Mouse (Mus musculus) olfactory bulb, adult 2 months (tissue): ENCODE data around the gene Arpc5. TPM values are rescaled to one million over a fixed set of nuclear protein-coding genes. Genes with fewer than 3 reads are reported as not detected.
"Not testable (repeated sequence)": the region's sequence is repeated elsewhere in the genome, so short reads cannot be mapped to it uniquely, and the experiment has no call there.

ENCODE experiments used
- H3K27ac ChIP-seq: fragments of 200-500 bp; 2 replicates; pipeline ENCODE4 v1.5.1; 2012; ENCODE audit warnings: low read depth, low read length; ENCODE audit not compliant: insufficient read depth
- H3K4me1 ChIP-seq: fragments of 200-500 bp; 2 replicates; pipeline ENCODE4 v1.6.1; 2012; ENCODE audit warnings: low read length; ENCODE audit not compliant: control insufficient read depth, insufficient read depth
- H3K4me3 ChIP-seq: fragments of 200-500 bp; 2 replicates; pipeline ENCODE4 v1.5.1; 2012; ENCODE audit warnings: mild to moderate bottlenecking, low read depth, low read length, moderate library complexity; ENCODE audit not compliant: insufficient read depth
- CTCF ChIP-seq: fragments of 200-500 bp; IDR thresholded peaks from 2 replicates; pipeline ENCODE4 v1.5.1; 2012; ENCODE audit warnings: low read depth, mild to moderate bottlenecking, low read length, moderate library complexity; ENCODE audit not compliant: insufficient read depth
- POLR2A ChIP-seq: fragments of 200-500 bp; IDR thresholded peaks from 2 replicates; pipeline ENCODE4 v1.6.1; 2012; ENCODE audit warnings: mild to moderate bottlenecking, low read depth, low read length, moderate library complexity; ENCODE audit not compliant: insufficient read depth
- WGBS: fragments of 180-500 bp; shearing (Covaris S2); methylation state at CpG from one replicate; pipeline ENCODE4 v1.1.7; 2018; 5-methylcytosine and 5-hydroxymethylcytosine counted together
- polyA plus RNA-seq: library from polyadenylated mRNA; stranded (reverse); fragments of >200 nt; gene quantifications from 2 replicates; pipeline ENCODE4 v1.2.4, GENCODE M21; 2012; ENCODE audit warnings: low replicate concordance; ENCODE audit not compliant: missing spikeins, insufficient read depth, insufficient read length

The Arpc5 gene
- polyA plus RNA-seq, 1 experiment, result not detected

- no peak overlapping the region for H3K4me3 ChIP-seq
- no peak overlapping the region for H3K27ac ChIP-seq
- TF ChIP-seq CTCF (no peak), POLR2A (no peak)
- 94% methylated on average over 11 of the region's 11 CpGs for WGBS
- H3K4me1 ChIP-seq, result peaks cover 2% of the 10 kb centered on the region; the same call in 1 of the 2 replicates
These were observed 27.0 kb upstream of the Arpc5 start for GRCm38 (mm10) chr1:152739374-152739773.

DNA sequence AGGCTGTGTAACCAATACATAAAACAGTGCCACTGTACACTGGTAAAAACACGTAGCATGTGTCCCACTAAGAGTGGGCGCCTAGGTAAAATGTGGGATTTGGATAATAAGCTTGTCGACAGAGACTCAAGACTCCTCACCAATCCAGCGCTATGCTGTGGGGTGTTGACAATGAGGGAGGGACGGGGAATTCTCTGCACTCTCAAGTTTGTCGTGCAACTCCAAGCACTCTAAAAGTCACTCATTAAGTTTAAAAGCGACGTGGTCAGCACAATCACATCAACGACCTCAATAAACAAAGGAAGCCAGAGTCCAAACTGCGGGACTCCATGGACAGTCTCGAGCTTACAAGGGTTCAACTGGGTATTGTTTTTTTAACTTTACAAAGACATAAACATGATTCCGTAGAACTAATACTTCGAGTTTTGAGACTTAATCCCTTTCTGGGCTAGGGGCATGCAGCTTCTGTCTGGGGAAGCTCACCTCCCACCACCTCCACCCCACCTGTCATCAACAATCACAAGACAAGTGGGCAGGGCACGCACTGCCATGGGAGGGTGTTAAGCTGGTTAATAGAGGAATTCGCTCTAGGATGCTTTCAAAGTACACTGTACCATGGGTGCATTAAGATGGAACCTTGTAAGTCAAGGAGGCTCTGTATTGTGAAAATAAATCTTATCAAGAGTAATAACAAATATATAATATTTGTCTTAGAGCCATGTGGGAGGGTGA, 23.1 kb upstream of the Arpc5 start:
- Histone ChIP-seq H3K4me3 (no peak overlapping the region), H3K27ac (no peak overlapping the region), H3K4me1 (peaks cover 2% of the 10 kb centered on the region; the same call in 1 of the 2 replicates)
- 76% methylated on average over 15 of the region's 15 CpGs for WGBS
- no peak for TF ChIP-seq CTCF
- no peak for TF ChIP-seq POLR2A

GRCm38 (mm10) chr1:152746426-152746825, 19.9 kb upstream of the Arpc5 start:
- 5% methylated on average over 5 of the region's 5 CpGs for WGBS
- Histone ChIP-seq H3K27ac (no peak overlapping the region), H3K4me3 (no peak overlapping the region), H3K4me1 (peaks cover 14% of the 10 kb centered on the region)
- TF ChIP-seq POLR2A (no peak), CTCF (peak; percentile 27; the same call in 1 of the 2 replicates)

DNA sequence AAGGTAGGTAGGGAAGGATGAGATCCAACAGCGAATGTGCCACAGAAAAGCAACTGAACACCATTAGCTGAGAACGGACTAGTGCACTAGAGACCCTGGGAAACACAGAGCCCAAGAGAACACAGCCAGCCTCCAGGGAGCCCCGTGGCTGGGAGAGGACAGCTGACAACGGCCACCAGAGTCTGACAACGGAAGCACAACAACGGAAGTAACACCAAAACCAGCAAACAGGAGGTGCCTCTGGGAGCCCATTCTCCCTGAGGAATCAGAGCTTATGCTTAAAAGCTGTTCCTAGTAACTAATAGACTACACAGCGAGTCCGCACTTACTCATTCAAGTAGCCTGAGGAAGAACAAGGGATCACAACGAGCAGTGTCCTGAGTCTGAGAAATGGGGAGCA, 17.1 kb upstream of the Arpc5 start:
- 67% methylated on average over 9 of the region's 9 CpGs for WGBS
- TF ChIP-seq CTCF (no peak), POLR2A (no peak)
- H3K27ac ChIP-seq, result no peak overlapping the region
- H3K4me1 ChIP-seq, result peaks cover 19% of the 10 kb centered on the region
- no peak overlapping the region for H3K4me3 ChIP-seq

GRCm38 (mm10) chr1:152750312-152750965, 15.9 kb upstream of the Arpc5 start, which contains the start of gene Apobec4:
Gene Apobec4, plus strand, starts transcription at chr1:152750551.
- Histone ChIP-seq H3K27ac (peak within 1 kb of the TSS; percentile 84), H3K4me1 (peaks cover 19% of the 10 kb centered on the region), H3K4me3 (no peak within 1 kb of the TSS; the same call in 1 of the 2 replicates)
- no peak for TF ChIP-seq CTCF
- no peak for TF ChIP-seq POLR2A
- 21% methylated on average over 13 of the region's 13 CpGs for WGBS

- no peak for TF ChIP-seq POLR2A
- TF ChIP-seq CTCF, result no peak
- Histone ChIP-seq H3K4me3 (no peak overlapping the region), H3K27ac (no peak overlapping the region), H3K4me1 (peaks cover 4% of the 10 kb centered on the region)
- WGBS, result 84% methylated on average over 2 of the region's 2 CpGs
These were observed 4.6 kb upstream of the Arpc5 start for GRCm38 (mm10) chr1:152761791-152762190.

- TF ChIP-seq POLR2A (no peak), CTCF (no peak)
- H3K4me3 ChIP-seq, result peak overlapping the region; percentile 92
- H3K27ac ChIP-seq, result peak overlapping the region; percentile 52
- H3K4me1 ChIP-seq, result peaks cover 5% of the 10 kb centered on the region
- WGBS, result 1% methylated on average over 60 of the region's 60 CpGs
These were observed 734 bp downstream of the Arpc5 start for GRCm38 (mm10) chr1:152766804-152767748.

DNA sequence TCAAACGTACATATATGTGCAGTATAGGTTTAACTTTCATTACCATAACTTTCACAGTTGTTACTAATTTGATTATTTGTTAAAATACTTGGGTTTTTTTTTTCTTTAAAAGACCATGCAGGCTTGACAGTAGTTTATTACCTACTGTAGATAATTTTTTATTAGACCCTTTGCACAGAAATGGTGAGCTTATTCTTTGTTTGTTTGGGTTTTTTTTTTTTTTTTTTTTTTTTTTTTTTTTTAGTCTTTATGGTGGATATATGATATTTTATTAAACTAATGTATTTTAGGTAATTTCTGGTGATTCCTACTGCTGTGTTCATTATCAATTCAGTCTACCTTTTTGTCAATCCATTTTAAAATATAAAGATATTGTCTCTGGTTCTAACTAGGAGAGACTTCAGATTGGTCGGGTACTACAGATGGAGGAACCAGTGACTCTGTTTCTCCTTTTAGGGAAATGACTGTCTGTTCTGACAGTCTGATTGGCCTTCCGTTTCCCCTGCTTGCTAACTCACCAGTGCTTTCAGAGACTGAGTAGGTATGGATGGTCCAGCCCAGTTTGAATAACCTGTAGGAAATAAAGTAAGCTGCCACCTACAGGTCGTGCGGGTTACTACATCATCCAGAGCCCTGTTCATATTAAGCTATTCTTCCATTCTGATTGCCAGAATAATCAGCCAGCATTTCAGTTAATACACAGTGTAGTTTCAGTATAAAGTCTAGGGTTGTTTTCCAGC, 1.6 kb downstream of the Arpc5 start:
- H3K4me1 ChIP-seq, result peaks cover 5% of the 10 kb centered on the region
- no peak overlapping the region for H3K4me3 ChIP-seq
- no peak for TF ChIP-seq CTCF
- TF ChIP-seq POLR2A, result no peak
- 3% methylated on average over 5 of the region's 5 CpGs for WGBS
- H3K27ac ChIP-seq, result no peak overlapping the region

DNA sequence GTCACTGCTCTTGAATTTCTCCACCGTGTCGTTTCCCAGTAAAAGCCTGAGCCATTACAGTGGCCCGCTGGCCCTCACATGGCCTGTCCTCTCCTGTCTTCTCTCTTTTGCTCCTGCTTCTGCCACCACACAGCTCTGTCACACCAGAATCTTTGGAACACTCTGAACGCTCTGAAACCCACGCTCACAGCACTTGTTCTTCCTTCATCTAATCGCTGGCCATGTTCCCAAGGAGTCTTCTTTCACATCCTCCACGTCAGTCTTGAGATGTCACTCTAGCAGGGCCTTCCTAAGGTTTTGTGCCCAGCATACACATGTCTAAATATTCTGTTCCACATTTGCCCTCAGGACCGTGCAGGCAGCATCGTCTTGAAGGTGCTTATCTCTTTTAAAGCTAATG, 4.7 kb downstream of the Arpc5 start:
- Histone ChIP-seq H3K4me3 (no peak overlapping the region), H3K27ac (no peak overlapping the region), H3K4me1 (peaks cover 2% of the 10 kb centered on the region; the same call in 1 of the 2 replicates)
- TF ChIP-seq CTCF (no peak), POLR2A (no peak)
- 64% methylated on average over 9 of the region's 9 CpGs for WGBS

GRCm38 (mm10) chr1:152774601-152775000, 8.3 kb downstream of the Arpc5 start:
- not testable (repeated sequence) for H3K4me3 ChIP-seq, H3K27ac ChIP-seq, H3K4me1 ChIP-seq
- WGBS, result 95% methylated on average over 3 of the region's 3 CpGs
